Mouse (Mus musculus): ENCODE results near the gene Slc16a10. TPM values are rescaled to one million over a fixed set of nuclear protein-coding genes. Genes with fewer than 3 reads are reported as not detected.

Slc16a10 gene
- polyA plus RNA-seq, 1 experiment from 2014 or later = 17.9 TPM

GRCm38 (mm10) chr10:40109520-40109919, 32.5 kb downstream of the Slc16a10 start:
- Histone ChIP-seq H3K36me3 (ENCODE audit: control insufficient read depth, insufficient read depth, low read length) (no peaks in the 10 kb centered on the region), H3K4me3 (ENCODE audit: control insufficient read depth in 1 of 2, insufficient read depth in 1 of 2, low read depth in 1 of 2, low read length in 2 of 2) (no peak overlapping the region), H3K9ac (ENCODE audit: low read length) (no peak overlapping the region), H3K4me1 (ENCODE audit: control insufficient read depth in 2 of 2, insufficient read depth in 2 of 2, low read length in 2 of 2) (peaks cover 6 to 10% of the 10 kb centered on the region in 2 experiments; a peak in 3 of 4 replicates), H3K27me3 (ENCODE audit: control insufficient read depth, insufficient read depth, low read length) (no peaks in the 10 kb centered on the region), H3K27ac (replicated peaks in 1 of 2; ENCODE audit: control insufficient read depth in 1 of 2, insufficient read depth in 1 of 2, low read depth in 2 of 2, low read length in 2 of 2) (no peak overlapping the region), H3K4me2 (ENCODE audit: low read length) (no peak overlapping the region), H3K9me3 (ENCODE audit: control insufficient read depth, low read length) (no peaks in the 10 kb centered on the region)
- WGBS = 75% methylated on average over 5 of the region's 5 CpGs
- ATAC-seq (ENCODE audit: insufficient number of reproducible peaks, insufficient read depth, low FRiP score, low read depth) = no peak

GRCm38 (mm10) chr10:40108992-40109391, 33.1 kb downstream of the Slc16a10 start:
- no peaks in the 10 kb centered on the region for H3K27me3 ChIP-seq (ENCODE audit: control insufficient read depth, insufficient read depth, low read length)
- peaks cover 6 to 10% of the 10 kb centered on the region in 2 experiments; a peak in 3 of 4 replicates for H3K4me1 ChIP-seq (ENCODE audit: control insufficient read depth in 2 of 2, insufficient read depth in 2 of 2, low read length in 2 of 2)
- H3K4me3 ChIP-seq (ENCODE audit: control insufficient read depth in 1 of 2, insufficient read depth in 1 of 2, low read depth in 1 of 2, low read length in 2 of 2) = no peak overlapping the region
- no peak for ATAC-seq (ENCODE audit: insufficient number of reproducible peaks, insufficient read depth, low FRiP score, low read depth)
- H3K9ac ChIP-seq (ENCODE audit: low read length) = no peak overlapping the region
- 78% methylated on average over 8 of the region's 8 CpGs for WGBS
- no peaks in the 10 kb centered on the region for H3K36me3 ChIP-seq (ENCODE audit: control insufficient read depth, insufficient read depth, low read length)
- no peaks in the 10 kb centered on the region for H3K9me3 ChIP-seq (ENCODE audit: control insufficient read depth, low read length)
- H3K27ac ChIP-seq (replicated peaks in 1 of 2; ENCODE audit: control insufficient read depth in 1 of 2, insufficient read depth in 1 of 2, low read depth in 2 of 2, low read length in 2 of 2) = no peak overlapping the region
- H3K4me2 ChIP-seq (ENCODE audit: low read length) = no peak overlapping the region

- H3K4me1 ChIP-seq (ENCODE audit: control insufficient read depth in 2 of 2, insufficient read depth in 2 of 2, low read length in 2 of 2) = peaks cover 6% of the 10 kb centered on the region in 2 experiments; a peak in 3 of 4 replicates
- no peaks in the 10 kb centered on the region for H3K9me3 ChIP-seq (ENCODE audit: control insufficient read depth, low read length)
- 89% methylated on average over 1 of the region's 1 CpGs for whole genome bisulfite sequencing
- H3K4me3 ChIP-seq (ENCODE audit: control insufficient read depth in 1 of 2, insufficient read depth in 1 of 2, low read depth in 1 of 2, low read length in 2 of 2) = no peak overlapping the region
- H3K36me3 ChIP-seq (ENCODE audit: control insufficient read depth, insufficient read depth, low read length) = no peaks in the 10 kb centered on the region
- no peak overlapping the region for H3K9ac ChIP-seq (ENCODE audit: low read length)
- no peak overlapping the region for H3K27ac ChIP-seq (replicated peaks in 1 of 2; ENCODE audit: control insufficient read depth in 1 of 2, insufficient read depth in 1 of 2, low read depth in 2 of 2, low read length in 2 of 2)
- no peaks in the 10 kb centered on the region for H3K27me3 ChIP-seq (ENCODE audit: control insufficient read depth, insufficient read depth, low read length)
- ATAC-seq (ENCODE audit: insufficient number of reproducible peaks, insufficient read depth, low FRiP score, low read depth) = no peak
- no peak overlapping the region for H3K4me2 ChIP-seq (ENCODE audit: low read length)
These were observed 34.1 kb downstream of the Slc16a10 start for GRCm38 (mm10) chr10:40107995-40108394.

- Histone ChIP-seq H3K36me3 (ENCODE audit: control insufficient read depth, insufficient read depth, low read length) (no peaks in the 10 kb centered on the region), H3K9me3 (ENCODE audit: control insufficient read depth, low read length) (no peaks in the 10 kb centered on the region), H3K27me3 (ENCODE audit: control insufficient read depth, insufficient read depth, low read length) (no peaks in the 10 kb centered on the region), H3K4me1 (ENCODE audit: control insufficient read depth in 2 of 2, insufficient read depth in 2 of 2, low read length in 2 of 2) (peaks cover 3 to 6% of the 10 kb centered on the region in 2 experiments; a peak in 3 of 4 replicates), H3K27ac (replicated peaks in 1 of 2; ENCODE audit: control insufficient read depth in 1 of 2, insufficient read depth in 1 of 2, low read depth in 2 of 2, low read length in 2 of 2) (no peak overlapping the region), H3K4me2 (ENCODE audit: low read length) (no peak overlapping the region), H3K9ac (ENCODE audit: low read length) (no peak overlapping the region), H3K4me3 (ENCODE audit: control insufficient read depth in 1 of 2, insufficient read depth in 1 of 2, low read depth in 1 of 2, low read length in 2 of 2) (no peak overlapping the region)
- WGBS = 83% methylated on average over 1 of the region's 1 CpGs
- ATAC-seq (ENCODE audit: insufficient number of reproducible peaks, insufficient read depth, low FRiP score, low read depth) = no peak
These were observed 36.9 kb downstream of the Slc16a10 start for GRCm38 (mm10) chr10:40105174-40105573.

GRCm38 (mm10) chr10:40103790-40104189, 38.3 kb downstream of the Slc16a10 start:
- H3K36me3 ChIP-seq (ENCODE audit: control insufficient read depth, insufficient read depth, low read length) = no peaks in the 10 kb centered on the region
- H3K4me1 ChIP-seq (ENCODE audit: control insufficient read depth in 2 of 2, insufficient read depth in 2 of 2, low read length in 2 of 2) = no peaks in the 10 kb centered on the region
- H3K9ac ChIP-seq (ENCODE audit: low read length) = no peak overlapping the region
- no peak overlapping the region for H3K27ac ChIP-seq (replicated peaks in 1 of 2; ENCODE audit: control insufficient read depth in 1 of 2, insufficient read depth in 1 of 2, low read depth in 2 of 2, low read length in 2 of 2)
- 66% methylated on average over 5 of the region's 5 CpGs for WGBS
- no peak for ATAC-seq (ENCODE audit: insufficient number of reproducible peaks, insufficient read depth, low FRiP score, low read depth)
- H3K27me3 ChIP-seq (ENCODE audit: control insufficient read depth, insufficient read depth, low read length) = no peaks in the 10 kb centered on the region
- no peak overlapping the region for H3K4me2 ChIP-seq (ENCODE audit: low read length)
- no peaks in the 10 kb centered on the region for H3K9me3 ChIP-seq (ENCODE audit: control insufficient read depth, low read length)
- no peak overlapping the region for H3K4me3 ChIP-seq (ENCODE audit: control insufficient read depth in 1 of 2, insufficient read depth in 1 of 2, low read depth in 1 of 2, low read length in 2 of 2)

- no peak overlapping the region for H3K4me2 ChIP-seq (ENCODE audit: low read length)
- H3K4me3 ChIP-seq (ENCODE audit: control insufficient read depth in 1 of 2, insufficient read depth in 1 of 2, low read depth in 1 of 2, low read length in 2 of 2) = no peak overlapping the region
- no peaks in the 10 kb centered on the region for H3K9me3 ChIP-seq (ENCODE audit: control insufficient read depth, low read length)
- no peak overlapping the region for H3K27ac ChIP-seq (replicated peaks in 1 of 2; ENCODE audit: control insufficient read depth in 1 of 2, insufficient read depth in 1 of 2, low read depth in 2 of 2, low read length in 2 of 2)
- H3K36me3 ChIP-seq (ENCODE audit: control insufficient read depth, insufficient read depth, low read length) = no peaks in the 10 kb centered on the region
- H3K4me1 ChIP-seq (ENCODE audit: control insufficient read depth in 2 of 2, insufficient read depth in 2 of 2, low read length in 2 of 2) = no peaks in the 10 kb centered on the region
- WGBS = 52% methylated on average over 8 of the region's 8 CpGs
- ATAC-seq (ENCODE audit: insufficient number of reproducible peaks, insufficient read depth, low FRiP score, low read depth) = no peak
- no peaks in the 10 kb centered on the region for H3K27me3 ChIP-seq (ENCODE audit: control insufficient read depth, insufficient read depth, low read length)
- no peak overlapping the region for H3K9ac ChIP-seq (ENCODE audit: low read length)
These were observed 39.1 kb downstream of the Slc16a10 start for GRCm38 (mm10) chr10:40102986-40103385.

- H3K4me1 ChIP-seq (ENCODE audit: control insufficient read depth in 2 of 2, insufficient read depth in 2 of 2, low read length in 2 of 2) = no peaks in the 10 kb centered on the region
- no peaks in the 10 kb centered on the region for H3K9me3 ChIP-seq (ENCODE audit: control insufficient read depth, low read length)
- H3K4me3 ChIP-seq (ENCODE audit: control insufficient read depth in 1 of 2, insufficient read depth in 1 of 2, low read depth in 1 of 2, low read length in 2 of 2) = no peak overlapping the region
- H3K27ac ChIP-seq (replicated peaks in 1 of 2; ENCODE audit: control insufficient read depth in 1 of 2, insufficient read depth in 1 of 2, low read depth in 2 of 2, low read length in 2 of 2) = no peak overlapping the region
- 85% methylated on average over 3 of the region's 3 CpGs for WGBS
- H3K27me3 ChIP-seq (ENCODE audit: control insufficient read depth, insufficient read depth, low read length) = no peaks in the 10 kb centered on the region
- H3K36me3 ChIP-seq (ENCODE audit: control insufficient read depth, insufficient read depth, low read length) = no peaks in the 10 kb centered on the region
- no peak overlapping the region for H3K4me2 ChIP-seq (ENCODE audit: low read length)
- H3K9ac ChIP-seq (ENCODE audit: low read length) = no peak overlapping the region
- ATAC-seq (ENCODE audit: insufficient number of reproducible peaks, insufficient read depth, low FRiP score, low read depth) = no peak
These were observed 39.9 kb downstream of the Slc16a10 start for GRCm38 (mm10) chr10:40102166-40102565.

GRCm38 (mm10) chr10:40098441-40098840, 43.6 kb downstream of the Slc16a10 start:
- no peak overlapping the region for H3K4me2 ChIP-seq (ENCODE audit: low read length)
- no peak overlapping the region for H3K4me3 ChIP-seq (ENCODE audit: control insufficient read depth in 1 of 2, insufficient read depth in 1 of 2, low read depth in 1 of 2, low read length in 2 of 2)
- 80% methylated on average over 1 of the region's 1 CpGs for WGBS
- no peaks in the 10 kb centered on the region for H3K9me3 ChIP-seq (ENCODE audit: control insufficient read depth, low read length)
- H3K9ac ChIP-seq (ENCODE audit: low read length) = no peak overlapping the region
- no peak overlapping the region for H3K27ac ChIP-seq (replicated peaks in 1 of 2; ENCODE audit: control insufficient read depth in 1 of 2, insufficient read depth in 1 of 2, low read depth in 2 of 2, low read length in 2 of 2)
- H3K4me1 ChIP-seq (ENCODE audit: control insufficient read depth in 2 of 2, insufficient read depth in 2 of 2, low read length in 2 of 2) = peaks cover 2 to 5% of the 10 kb centered on the region in 2 experiments; a peak in 2 of 4 replicates
- H3K27me3 ChIP-seq (ENCODE audit: control insufficient read depth, insufficient read depth, low read length) = no peaks in the 10 kb centered on the region
- no peak for ATAC-seq (ENCODE audit: insufficient number of reproducible peaks, insufficient read depth, low FRiP score, low read depth)
- no peaks in the 10 kb centered on the region for H3K36me3 ChIP-seq (ENCODE audit: control insufficient read depth, insufficient read depth, low read length)

Data from heart, embryonic 14.5 days (tissue).